Mouse (Mus musculus) erythroblast, embryonic 14.5 days (primary cell): ENCODE data around the gene Pip5k1c. TPM values are rescaled to one million over a fixed set of nuclear protein-coding genes. Genes with fewer than 3 reads are reported as not detected.
A peak's percentile ranks its signal among the peaks of the same experiment; 100 is the strongest.

Experiments used
- H3K27me3 ChIP-seq: 2 replicates; pipeline ENCODE4 v1.6.1; 2012; ENCODE audit warnings: inconsistent platforms; ENCODE audit not compliant: control insufficient read depth
- H3K36me3 ChIP-seq: 2 replicates; pipeline ENCODE4 v1.6.1; 2012; ENCODE audit warnings: mild to moderate bottlenecking, inconsistent platforms; ENCODE audit not compliant: control insufficient read depth
- H3K4me1 ChIP-seq: 2 replicates; pipeline ENCODE4 v1.6.1; 2012; ENCODE audit warnings: inconsistent platforms; ENCODE audit not compliant: control insufficient read depth
- H3K4me3 ChIP-seq: replicated peaks from 2 replicates; pipeline ENCODE3; 2012; ENCODE audit warnings: moderate library complexity, mild to moderate bottlenecking, inconsistent platforms
- H3K9me3 ChIP-seq: 2 replicates; pipeline ENCODE4 v1.6.1; 2012; ENCODE audit warnings: low read length, inconsistent platforms, mixed read lengths; ENCODE audit not compliant: control insufficient read depth
- GATA1 ChIP-seq: IDR thresholded peaks from 2 replicates; pipeline ENCODE4 v1.6.1; 2012; ENCODE audit warnings: low read length, inconsistent platforms, mixed read lengths
- TAL1 ChIP-seq: IDR thresholded peaks from 3 replicates; pipeline ENCODE4 v1.6.1; 2012; ENCODE audit warnings: low read length, inconsistent platforms, mixed read lengths
- polyA plus RNA-seq: library from polyadenylated mRNA; stranded (reverse); fragments of >175 nt; gene quantifications from 2 replicates; pipeline ENCODE4 v1.2.3, GENCODE M21; 2012

Pip5k1c gene
- polyA plus RNA-seq, 1 experiment, result 4.5 TPM

- H3K4me3 ChIP-seq, result peak within 1 kb of the TSS; percentile 86
- H3K9me3 ChIP-seq, result no peaks in the 10 kb centered on the region
- no peaks in the 10 kb centered on the region for H3K27me3 ChIP-seq
- TF ChIP-seq GATA1 (no peak), TAL1 (no peak)
- H3K4me1 ChIP-seq, result peaks cover 87% of the 10 kb centered on the region
- peaks cover 35% of the 10 kb centered on the region for H3K36me3 ChIP-seq
These were observed 64.5 kb downstream of the Pip5k1c start, which contains the start of gene Mfsd12 for GRCm38 (mm10) chr10:81356991-81357844. Gene Mfsd12 (plus strand): TSS chr10:81357491.

DNA sequence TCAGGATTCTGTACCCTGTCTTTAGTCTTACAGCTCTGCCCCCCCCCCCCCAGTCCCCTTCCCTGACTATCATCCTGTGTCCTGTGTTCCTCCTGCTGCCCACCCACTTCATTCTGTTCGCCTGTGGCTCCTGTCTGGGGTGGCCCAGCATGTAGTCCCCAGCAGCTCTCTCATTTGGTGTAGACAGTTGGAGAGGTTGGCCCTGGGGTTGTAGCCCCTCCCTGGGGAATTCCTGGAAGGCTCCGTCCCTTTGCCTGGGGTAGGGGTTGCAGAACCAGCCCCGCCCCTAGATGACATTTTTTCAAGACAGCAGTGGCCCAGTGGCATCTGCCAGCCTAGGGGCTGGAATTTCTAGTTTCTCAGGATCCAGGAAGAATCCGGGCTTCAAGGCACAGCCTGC, 65.4 kb downstream of the Pip5k1c start:
- peaks cover 88% of the 10 kb centered on the region for H3K4me1 ChIP-seq
- no peak for TF ChIP-seq TAL1
- TF ChIP-seq GATA1, result no peak
- H3K27me3 ChIP-seq, result no peaks in the 10 kb centered on the region
- H3K4me3 ChIP-seq, result peak overlapping the region; percentile 86
- H3K36me3 ChIP-seq, result peaks cover 45% of the 10 kb centered on the region
- no peaks in the 10 kb centered on the region for H3K9me3 ChIP-seq

DNA sequence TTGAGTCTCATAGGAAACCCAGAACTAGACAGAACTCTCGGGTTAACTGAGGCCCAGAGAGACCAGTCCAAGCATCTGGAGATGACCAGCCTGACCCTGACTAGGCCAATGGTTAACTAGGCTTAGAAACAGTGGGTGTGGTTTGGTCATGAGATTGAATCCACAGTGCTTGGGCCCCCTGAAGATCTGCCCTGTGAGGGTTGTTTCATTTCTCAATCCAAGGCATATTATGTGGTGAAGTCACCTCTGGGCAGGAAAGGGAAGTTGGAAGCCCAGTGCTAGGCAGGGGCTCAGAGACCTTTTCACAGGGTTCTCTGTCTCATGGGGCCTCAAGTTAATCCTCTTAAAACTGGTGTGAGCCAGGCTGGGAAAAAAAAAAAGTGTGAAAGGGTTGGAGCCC, 66.1 kb downstream of the Pip5k1c start:
- TF ChIP-seq GATA1 (no peak), TAL1 (no peak)
- H3K27me3 ChIP-seq, result no peaks in the 10 kb centered on the region
- peaks cover 51% of the 10 kb centered on the region for H3K36me3 ChIP-seq
- peak overlapping the region; percentile 86 for H3K4me3 ChIP-seq
- peaks cover 91% of the 10 kb centered on the region for H3K4me1 ChIP-seq
- peaks cover 2% of the 10 kb centered on the region; the same call in 1 of the 2 replicates for H3K9me3 ChIP-seq

GRCm38 (mm10) chr10:81360721-81361120, 68.0 kb downstream of the Pip5k1c start:
- no peaks in the 10 kb centered on the region for H3K27me3 ChIP-seq
- H3K4me1 ChIP-seq, result peaks cover 96% of the 10 kb centered on the region
- TF ChIP-seq TAL1, result no peak
- TF ChIP-seq GATA1, result no peak
- peaks cover 70% of the 10 kb centered on the region for H3K36me3 ChIP-seq
- peaks cover 2% of the 10 kb centered on the region; the same call in 1 of the 2 replicates for H3K9me3 ChIP-seq
- H3K4me3 ChIP-seq, result peak overlapping the region; percentile 35

DNA sequence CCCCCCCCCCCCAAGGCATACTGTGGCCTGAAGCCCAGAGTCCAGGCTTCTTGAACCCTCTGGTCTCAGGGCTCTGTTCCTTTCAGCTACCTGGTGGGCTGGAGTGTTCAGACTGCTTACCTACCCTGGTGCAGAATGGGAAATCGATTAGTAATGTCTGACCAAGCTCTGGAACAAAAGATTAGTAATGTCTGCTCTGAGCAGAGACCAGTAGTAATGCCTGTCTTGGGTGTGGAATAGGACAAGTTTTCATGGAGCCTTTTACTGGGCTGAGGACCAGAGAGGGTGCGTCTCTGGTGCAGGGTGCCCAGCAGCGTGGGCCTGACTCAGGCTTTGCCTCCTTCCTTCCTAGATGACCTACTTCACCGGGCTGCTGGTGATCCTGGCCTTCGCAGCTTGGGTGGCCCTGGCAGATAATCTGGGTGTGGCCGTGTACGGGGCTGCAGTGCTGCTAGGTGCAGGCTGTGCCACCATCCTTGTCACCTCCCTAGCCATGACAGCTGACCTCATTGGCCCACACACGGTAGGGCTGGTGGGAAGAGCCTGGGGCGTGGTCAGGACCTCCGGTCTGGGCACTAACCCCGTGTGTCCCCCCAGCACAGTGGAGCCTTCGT, 69.7 kb downstream of the Pip5k1c start:
- H3K36me3 ChIP-seq, result peaks cover 87% of the 10 kb centered on the region
- H3K9me3 ChIP-seq, result peaks cover 2% of the 10 kb centered on the region; the same call in 1 of the 2 replicates
- peak overlapping the region; percentile 57 for H3K4me3 ChIP-seq
- H3K27me3 ChIP-seq, result no peaks in the 10 kb centered on the region
- peaks cover 100% of the 10 kb centered on the region for H3K4me1 ChIP-seq
- TF ChIP-seq GATA1 (peak; percentile 71), TAL1 (peak; percentile 73)

DNA sequence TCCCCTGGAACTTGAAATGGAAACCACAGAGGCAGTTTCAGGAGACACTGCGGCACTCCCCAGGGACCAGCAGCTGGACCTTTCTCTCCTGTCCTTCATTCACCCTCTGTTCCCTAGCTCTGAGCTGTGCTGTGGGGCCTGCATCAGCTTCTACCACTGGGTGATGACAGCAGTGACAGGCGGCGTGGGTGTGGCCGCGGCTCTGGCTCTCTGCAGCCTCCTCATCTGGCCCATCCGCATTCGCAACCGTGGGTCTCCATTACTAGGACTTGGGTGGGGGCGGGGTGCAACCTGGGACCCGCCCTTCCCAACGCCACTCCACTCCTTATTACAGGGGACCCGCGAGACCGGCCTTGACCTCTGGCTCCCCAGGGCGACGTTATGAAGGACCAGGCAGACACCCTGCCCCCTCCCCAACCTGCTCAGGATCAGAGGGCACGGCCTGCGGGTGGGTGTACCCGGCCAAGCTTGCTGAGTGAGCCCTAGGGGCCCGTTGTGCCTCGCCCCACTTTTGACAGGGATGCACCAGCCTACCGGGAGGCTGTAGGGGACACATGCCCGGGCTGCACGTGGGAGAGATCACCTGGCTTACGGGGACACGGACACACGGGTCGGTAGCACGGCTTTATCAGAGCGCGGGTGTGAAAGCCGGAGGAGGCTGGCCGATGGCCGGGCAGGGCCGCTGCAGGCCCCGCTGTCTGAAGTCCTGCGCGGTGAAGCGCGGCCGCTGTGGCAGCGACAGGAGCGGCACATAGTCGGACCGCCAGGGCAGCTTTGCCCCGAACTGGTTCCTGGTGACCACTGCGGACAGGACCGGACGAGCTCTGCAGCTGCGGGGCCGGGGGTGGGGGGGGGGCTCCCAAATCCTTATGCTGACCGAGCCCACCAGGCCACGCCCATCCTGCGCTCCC, 70.9 kb downstream of the Pip5k1c start:
- Histone ChIP-seq H3K36me3 (peaks cover 99% of the 10 kb centered on the region), H3K27me3 (no peaks in the 10 kb centered on the region; the same call in 1 of the 2 replicates), H3K4me1 (peaks cover 100% of the 10 kb centered on the region), H3K9me3 (peaks cover 2% of the 10 kb centered on the region; the same call in 1 of the 2 replicates), H3K4me3 (peak overlapping the region; percentile 57)
- TF ChIP-seq TAL1 (no peak), GATA1 (no peak)

DNA sequence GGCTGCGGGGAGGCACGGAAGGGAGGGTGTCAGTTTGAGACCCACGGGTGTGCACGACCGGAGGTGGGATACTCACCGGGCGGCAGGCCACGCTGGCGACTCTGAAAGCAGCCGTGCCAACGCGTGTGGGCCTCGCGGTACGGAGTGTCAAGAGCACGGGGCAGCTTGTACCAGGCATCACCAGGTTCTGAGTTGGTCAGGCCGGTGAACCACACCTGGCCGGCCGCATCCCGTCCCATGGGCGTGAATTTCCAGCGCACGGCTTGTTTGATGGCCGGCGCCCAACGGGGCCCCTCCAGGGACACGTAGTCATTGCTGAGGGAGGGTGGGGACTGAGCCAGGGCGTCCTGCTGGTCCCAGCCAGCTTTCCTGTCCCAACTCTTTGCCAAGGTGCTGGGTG, 71.9 kb downstream of the Pip5k1c start:
- Histone ChIP-seq H3K27me3 (no peaks in the 10 kb centered on the region; the same call in 1 of the 2 replicates), H3K4me3 (peak overlapping the region; percentile 21), H3K9me3 (peaks cover 2% of the 10 kb centered on the region; the same call in 1 of the 2 replicates), H3K36me3 (peaks cover 100% of the 10 kb centered on the region), H3K4me1 (peaks cover 95% of the 10 kb centered on the region)
- TF ChIP-seq TAL1 (no peak), GATA1 (no peak)

DNA sequence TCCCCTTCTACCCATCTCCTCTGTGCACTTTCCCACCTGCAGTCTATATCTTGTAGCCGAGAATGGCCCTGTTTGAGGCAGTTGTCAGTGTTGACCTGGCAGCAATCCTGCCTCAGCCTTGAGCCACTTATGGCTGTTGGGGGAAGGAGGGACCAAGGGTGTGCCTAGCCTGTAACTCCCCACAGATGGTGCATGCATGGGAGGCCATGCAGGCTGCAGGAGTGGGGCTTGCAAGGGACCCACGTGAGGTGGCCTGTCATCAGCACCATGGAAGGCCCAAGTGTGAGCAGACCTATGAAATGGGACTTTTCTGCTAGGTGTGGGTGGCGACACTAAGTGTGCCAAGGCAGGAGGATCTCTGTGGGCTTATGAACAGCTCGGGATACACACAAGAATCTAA, 72.3 kb downstream of the Pip5k1c start:
- H3K4me3 ChIP-seq, result no peak overlapping the region
- no peak for TF ChIP-seq TAL1
- TF ChIP-seq GATA1, result no peak
- H3K27me3 ChIP-seq, result no peaks in the 10 kb centered on the region; the same call in 1 of the 2 replicates
- H3K36me3 ChIP-seq, result peaks cover 100% of the 10 kb centered on the region
- H3K9me3 ChIP-seq, result peaks cover 2% of the 10 kb centered on the region; the same call in 1 of the 2 replicates
- H3K4me1 ChIP-seq, result peaks cover 93% of the 10 kb centered on the region
